Comparison of ENCODE assay signal across 1 mouse cellular context in the genomic region with DNA sequence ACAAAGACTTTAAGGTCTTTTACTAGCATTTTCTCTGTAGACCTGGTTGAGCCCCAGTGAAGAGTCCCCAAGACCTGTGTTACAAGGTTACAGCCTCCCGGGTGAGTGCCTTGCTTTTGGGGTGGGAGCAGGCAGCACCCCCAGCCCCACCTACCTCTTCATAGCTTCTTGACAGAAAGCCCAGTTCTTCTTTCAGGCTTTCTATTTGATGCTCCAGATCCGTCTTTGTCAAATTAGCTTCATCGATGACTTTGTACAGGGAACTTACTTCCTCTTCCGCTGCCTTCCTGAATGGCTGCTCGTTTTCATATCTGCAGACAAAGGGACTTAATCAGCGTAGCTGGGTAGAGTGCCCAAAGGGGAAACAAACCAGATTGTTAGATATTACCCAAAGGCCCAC.
TF ChIP-seq lines count a peak whose summit lies in the region.

No protein-coding gene starts in this region.

TF ChIP-seq in MEL, 35 proteins besides CTCF, POLR2A, EP300 and RAD21 (continued from another document):
- TF ChIP-seq ELF1 (IDR thresholded peaks at IDR 0.05; ENCODE audit: low read depth, low read length) (no peak), TBP (IDR thresholded peaks at IDR 0.05; ENCODE audit: low read depth, low read length) (no peak), JUND (IDR thresholded peaks at IDR 0.05; ENCODE audit: low read depth, low read length) (no peak), SIN3A (IDR thresholded peaks at IDR 0.05; ENCODE audit: low read length) (no peak), BHLHE40 (IDR thresholded peaks at IDR 0.05; ENCODE audit: borderline replicate concordance, low read depth, low read length) (no peak), CHD2 (IDR thresholded peaks at IDR 0.05; ENCODE audit: low read length) (no peak), MAFK (IDR thresholded peaks at IDR 0.05; ENCODE audit: borderline replicate concordance, low read depth, low read length) (no peak), KAT2A (conservative IDR thresholded peaks at IDR 0.05; ENCODE audit: low read depth, low read length) (no peak), TAL1 (IDR thresholded peaks at IDR 0.05; ENCODE audit: low read length) (no peak), TCF12 (IDR thresholded peaks at IDR 0.05; ENCODE audit: low read depth, low read length) (no peak), MAZ (IDR thresholded peaks at IDR 0.05; ENCODE audit: low read depth, low read length) (no peak)
TF ChIP-seq in MEL: peak in this region for 0.
